Mouse (Mus musculus) lung, postnatal 0 days (tissue): ENCODE data around the gene Spesp1.

Experiments
- CTCF ChIP-seq: IDR thresholded peaks from 2 replicates; pipeline ENCODE4 v1.5.1; 2016; ENCODE audit warnings: antibody characterized with exemption, mild to moderate bottlenecking
- EP300 ChIP-seq: IDR thresholded peaks from 2 replicates; pipeline ENCODE4 v1.6.1; 2016; ENCODE audit warnings: antibody characterized with exemption, mild to moderate bottlenecking, control low read depth

DNA sequence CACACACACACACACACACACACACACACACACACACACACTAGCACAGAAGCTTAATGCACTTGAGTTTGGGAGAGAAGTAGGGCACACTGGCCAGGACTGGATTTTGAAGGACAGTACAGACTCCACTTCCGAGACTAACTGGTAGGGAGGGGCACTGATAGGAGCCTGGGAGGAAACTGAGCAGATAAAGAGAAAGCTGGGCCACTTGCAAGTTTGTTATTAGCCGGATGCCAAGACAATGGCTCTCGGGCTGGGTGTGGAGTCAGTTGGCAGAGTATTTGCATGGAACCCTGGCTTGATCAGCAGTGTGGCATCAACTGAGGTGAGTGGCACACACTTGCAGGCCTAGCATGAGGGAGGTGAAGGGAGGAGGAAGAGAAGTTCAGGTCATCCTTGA, 51.0 kb downstream of the Spesp1 start:
- TF ChIP-seq CTCF = no peak
- no peak for TF ChIP-seq EP300
